Mouse (Mus musculus) T-cell, adult 2 months (primary cell): ENCODE measurements around the gene Gm14295.
"Not testable (repeated sequence)": the region's sequence is repeated elsewhere in the genome, so short reads cannot be mapped to it uniquely, and the experiment has no call there.

Experiments
- DNase-seq: peaks from one replicate; pipeline ENCODE4 v3.0.0; 2022; ENCODE audit warnings: low spot score

The Gm14295 gene

GRCm38 (mm10) chr2:176798312-176798711, at the start of gene Gm14295:
TSS of gene Gm14295 (plus strand) at chr2:176798612.
- not testable (repeated sequence) for DNase-seq

GRCm38 (mm10) chr2:176798785-176799184, 373 bp downstream of the Gm14295 start:
- DNase-seq: not testable (repeated sequence)

- not testable (repeated sequence) for DNase-seq
Measured at GRCm38 (mm10) chr2:176830840-176831239, 32.4 kb downstream of the Gm14295 start, which contains the start of gene Gm14408. TSS of gene Gm14408 (plus strand) at chr2:176831140.
